Mouse (Mus musculus) liver, embryonic 14.5 days (tissue): Measurements from ENCODE around the gene Astn2.

ENCODE experiments used
- CTCF ChIP-seq: IDR thresholded peaks from 2 replicates; pipeline ENCODE4 v1.5.1; 2016; ENCODE audit warnings: antibody characterized with exemption, low read depth, control low read depth
- EP300 ChIP-seq: IDR thresholded peaks from 2 replicates; pipeline ENCODE4 v1.6.1; 2016; ENCODE audit warnings: antibody characterized with exemption, low read depth

DNA sequence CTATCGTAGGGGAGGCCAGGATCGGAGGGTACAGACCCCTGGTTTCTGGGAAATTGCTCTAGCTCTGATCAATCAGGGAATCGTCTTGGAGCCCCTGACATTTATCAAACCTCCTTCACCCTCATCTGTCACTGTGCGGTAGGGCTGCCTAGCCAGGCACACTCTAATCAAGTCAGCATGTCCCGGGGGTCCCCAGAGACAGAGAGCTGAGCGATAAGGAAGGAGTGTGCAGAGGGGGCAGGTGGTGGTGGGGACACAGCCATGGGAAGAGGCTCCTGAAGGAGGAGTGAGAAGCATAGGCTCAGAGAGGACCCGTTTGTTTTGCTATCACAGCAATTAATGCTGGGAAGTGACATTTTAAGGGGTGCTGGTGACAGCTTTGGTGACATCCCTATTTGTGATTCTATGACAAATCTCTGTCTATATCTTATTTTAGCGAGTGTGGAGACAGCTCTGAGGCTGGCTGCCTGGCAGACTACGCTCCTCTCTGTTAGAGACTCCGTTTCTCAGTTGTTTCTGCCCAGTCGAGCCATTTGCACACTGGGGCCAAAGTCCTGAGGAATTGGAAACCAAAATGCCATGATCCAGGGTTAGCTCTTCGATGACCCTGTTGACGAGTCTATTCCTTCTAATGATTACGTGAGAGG is 228.4 kb downstream of the Astn2 start:
- TF ChIP-seq CTCF (no peak), EP300 (no peak)
